Mouse (Mus musculus) liver, embryonic 14.5 days (tissue): ENCODE data around the gene Cdpf1.

Source experiments
- CTCF ChIP-seq: IDR thresholded peaks from 2 replicates; pipeline ENCODE4 v1.5.1; 2016; ENCODE audit warnings: antibody characterized with exemption, low read depth, control low read depth
- EP300 ChIP-seq: IDR thresholded peaks from 2 replicates; pipeline ENCODE4 v1.6.1; 2016; ENCODE audit warnings: antibody characterized with exemption, low read depth

- no peak for TF ChIP-seq CTCF
- no peak for TF ChIP-seq EP300
Measured at GRCm38 (mm10) chr15:85859490-85860031, 48.1 kb upstream of the Cdpf1 start, which contains the start of gene Gtse1.
